23 mouse cellular contexts compared by ENCODE assay signal in genomic region chr3:5811071-5811590, GRCm38 (mm10).
DNase-seq lines count a peak whose midpoint lies in the region; ATAC-seq and TF ChIP-seq lines count a peak whose summit lies in the region.
"Had no signal": no experiment of that assay in that cellular context is flagged by ENCODE, and none has a peak within 500 bp of the region (broad histone marks: within the 10 kb centered on the region; RNA-seq: fewer than 3 reads in every experiment).

No protein-coding gene starts in this region.

- 80% methylated on average over 3 of the region's 3 CpGs for WGBS in liver, embryonic 11.5 days
- WGBS in heart, adult 2 months, result 79% methylated on average over 3 of the region's 3 CpGs

- no peaks in the 10 kb centered on the region for H3K79me2 ChIP-seq in heart, adult 2 months (replicated peaks; ENCODE audit: control insufficient read depth, insufficient read depth, low read length)

- peak; percentile 1 for DNase-seq in embryo, embryonic 11 days
- no peak for DNase-seq in embryo, embryonic 10.5 days (ENCODE audit: low spot score)
- DNase-seq in 3T3-L1 (ENCODE audit: low read depth, low spot score) (peak; percentile 93), adipocyte (ENCODE audit: low spot score) (peak; percentile 81)
- peak; percentile 63 to 72 for DNase-seq in adrenal gland, postnatal 36 days
- DNase-seq in liver, embryonic 11.5 days (ENCODE audit: low spot score), result no peak
- no peak for DNase-seq in heart, adult 2 months
- DNase-seq in lung, adult 18-20 months, result no peak
- DNase-seq: cerebellum, adult 11 months; cerebellum, postnatal 25 days; gastrocnemius, postnatal 25 days; kidney, adult 2 months; lung, embryonic 14.5 days; lung, postnatal 4 days; thymus, adult 2 months; thymus, postnatal 4 days had no signal

- intact Hi-C loops in heart, adult 2 months (cut with DNase I), result no loop called here

- H3K4me1 ChIP-seq in liver, embryonic 11.5 days (replicated peaks; ENCODE audit: control insufficient read depth, insufficient read depth, low read length), result no peaks in the 10 kb centered on the region
- no peaks in the 10 kb centered on the region for H3K4me1 ChIP-seq in heart, adult 2 months (ENCODE audit: control insufficient read depth, insufficient read depth, low read length)
- H3K4me1 ChIP-seq: forebrain, embryonic 12.5 days; hindbrain, embryonic 13.5 days; liver, embryonic 12.5 days; midbrain, embryonic 10.5 days; neural tube, embryonic 15.5 days had no signal

- TF ChIP-seq POLR2A in heart, adult 2 months (IDR thresholded peaks at IDR 0.05; ENCODE audit: insufficient read depth, low read depth, low read length), result no peak

- no peaks in the 10 kb centered on the region for H3K36me3 ChIP-seq in liver, embryonic 11.5 days (ENCODE audit: control insufficient read depth, insufficient read depth, low read length)
- H3K36me3 ChIP-seq in heart, adult 2 months (ENCODE audit: control insufficient read depth, insufficient read depth, low read length), result no peaks in the 10 kb centered on the region
- H3K36me3 ChIP-seq: forebrain, embryonic 12.5 days; hindbrain, embryonic 13.5 days; liver, embryonic 12.5 days; midbrain, embryonic 10.5 days; neural tube, embryonic 15.5 days had no signal

- no peak overlapping the region for H3K9ac ChIP-seq in liver, embryonic 11.5 days (ENCODE audit: low read depth, low read length)
- H3K9ac ChIP-seq in heart, adult 2 months (ENCODE audit: low read depth, low read length), result no peak overlapping the region
- H3K9ac ChIP-seq: forebrain, embryonic 12.5 days; hindbrain, embryonic 13.5 days; liver, embryonic 12.5 days; lung, embryonic 14.5 days; neural tube, embryonic 15.5 days had no signal

- no peak overlapping the region for H3K4me2 ChIP-seq in liver, embryonic 11.5 days
- H3K4me2 ChIP-seq: forebrain, embryonic 12.5 days; hindbrain, embryonic 13.5 days; liver, embryonic 12.5 days; lung, embryonic 14.5 days; neural tube, embryonic 15.5 days had no signal

- no peak for ATAC-seq in liver, embryonic 11.5 days (replicated peaks; ENCODE audit: low FRiP score)
- ATAC-seq: liver, embryonic 12.5 days had no signal

- H3K27me3 ChIP-seq in liver, embryonic 11.5 days (replicated peaks; ENCODE audit: control insufficient read depth, insufficient read depth, low read length), result no peaks in the 10 kb centered on the region
- H3K27me3 ChIP-seq in heart, adult 2 months (ENCODE audit: control insufficient read depth, insufficient read depth, low read length), result no peaks in the 10 kb centered on the region
- H3K27me3 ChIP-seq: forebrain, embryonic 12.5 days; hindbrain, embryonic 13.5 days; liver, embryonic 12.5 days; neural tube, embryonic 15.5 days had no signal

- no peak overlapping the region for H3K27ac ChIP-seq in liver, embryonic 11.5 days (ENCODE audit: low read depth, low read length)
- no peak overlapping the region for H3K27ac ChIP-seq in heart, adult 2 months
- H3K27ac ChIP-seq: forebrain, embryonic 12.5 days; hindbrain, embryonic 13.5 days; kidney, postnatal 0 days; liver, embryonic 12.5 days; midbrain, embryonic 10.5 days; neural tube, embryonic 15.5 days; stomach, postnatal 0 days had no signal

- no peak for TF ChIP-seq CTCF in heart, adult 2 months (IDR thresholded peaks at IDR 0.05)

- no peak for TF ChIP-seq EP300 in heart, adult 2 months (IDR thresholded peaks at IDR 0.05; ENCODE audit: insufficient read depth, low read depth, low read length)

- no peak overlapping the region for H3K4me3 ChIP-seq in liver, embryonic 11.5 days (ENCODE audit: low read depth, low read length)
- H3K4me3 ChIP-seq in heart, adult 2 months, result no peak overlapping the region
- H3K4me3 ChIP-seq: forebrain, embryonic 12.5 days; hindbrain, embryonic 13.5 days; liver, embryonic 12.5 days; midbrain, embryonic 10.5 days; neural tube, embryonic 15.5 days had no signal

- H3K9me3 ChIP-seq in liver, embryonic 11.5 days (ENCODE audit: control insufficient read depth, low read length), result no peaks in the 10 kb centered on the region
- H3K9me3 ChIP-seq: forebrain, embryonic 12.5 days; hindbrain, embryonic 13.5 days; liver, embryonic 12.5 days; midbrain, embryonic 10.5 days; neural tube, embryonic 15.5 days had no signal

Comparison
In these comparisons a context has a peak if more than half of its experiments do, and no peak if none do; other contexts are left out.
1. DNase-seq: peak in embryo, embryonic 11 days (single experiment), 3T3-L1 (single experiment), adipocyte (single experiment) and adrenal gland, postnatal 36 days (2 of 2); none in embryo, embryonic 10.5 days (single experiment), liver, embryonic 11.5 days (single experiment), heart, adult 2 months (0 of 2) and lung, adult 18-20 months (0 of 2).